Mouse (Mus musculus) common myeloid progenitor, adult 5-6 weeks (primary cell): ENCODE data around the gene Gm12216. TPM values are rescaled to one million over a fixed set of nuclear protein-coding genes. Genes with fewer than 3 reads are reported as not detected.

Experiments used
- ATAC-seq: replicated peaks from 2 replicates; pipeline ENCODE4 v1.8.0; 2016; ENCODE audit warnings: low read depth, mild to moderate bottlenecking, moderate TSS enrichment, inconsistent platforms; ENCODE audit not compliant: poor library complexity, severe bottlenecking
- total RNA-seq: library from RNA; stranded (forward); fragments of 200-1000, 187-1606 nt; gene quantifications from 2 replicates; pipeline ENCODE4 v1.2.3, GENCODE M21; 2017

The Gm12216 gene
- total RNA-seq, 1 experiment from 2014 or later: 4.5 TPM

DNA sequence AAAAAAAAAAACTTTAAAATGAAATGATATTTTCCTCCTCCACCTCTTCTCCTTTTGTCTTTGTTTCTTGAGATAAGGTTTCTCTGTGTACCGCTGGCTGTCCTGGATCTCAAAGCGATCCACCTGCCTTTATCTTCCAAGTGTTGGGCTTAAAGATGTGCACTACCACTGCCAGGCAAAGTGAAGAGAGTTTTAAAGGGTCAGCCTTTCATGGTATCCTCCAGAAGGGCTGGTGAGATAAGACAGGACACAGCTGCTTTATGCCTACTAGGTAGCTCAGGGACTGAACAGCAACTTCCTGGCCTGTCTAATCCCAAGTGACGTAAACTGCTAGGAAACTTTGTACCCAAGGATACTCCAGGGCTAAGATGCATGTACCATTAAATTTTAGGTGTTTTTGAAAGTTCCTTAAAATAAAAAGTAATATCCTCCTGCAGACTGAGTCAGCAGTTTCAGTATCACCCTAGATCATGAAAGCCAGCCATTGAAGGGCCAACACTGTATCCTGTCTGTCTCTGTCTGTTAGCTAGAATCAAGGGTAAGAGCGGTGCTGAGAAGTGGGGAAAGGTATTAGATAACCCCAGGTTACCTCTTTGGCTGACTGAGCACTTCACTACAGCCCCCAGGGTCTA lies 23.6 kb downstream of the Gm12216 start:
- peak; percentile 48 for ATAC-seq

DNA sequence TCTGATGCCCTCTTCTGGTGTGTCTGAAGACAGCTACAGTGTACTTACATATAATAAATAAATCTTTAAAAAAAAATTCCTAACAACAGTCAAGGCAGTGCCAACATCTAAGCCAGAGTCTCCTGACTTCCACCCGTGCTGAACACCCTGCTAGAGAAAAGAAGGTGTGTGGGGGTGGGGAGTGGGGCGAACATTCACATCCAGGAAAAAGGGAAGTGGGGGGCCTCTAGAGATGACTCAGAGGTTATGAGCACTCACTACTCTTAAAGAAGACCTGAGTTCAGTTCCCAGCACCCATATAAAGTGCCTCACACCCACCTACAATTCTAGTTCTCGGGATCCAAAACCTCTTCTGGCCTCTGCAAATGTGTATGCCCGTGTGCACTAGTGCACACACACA lies 33.6 kb downstream of the Gm12216 start:
- ATAC-seq: no peak

DNA sequence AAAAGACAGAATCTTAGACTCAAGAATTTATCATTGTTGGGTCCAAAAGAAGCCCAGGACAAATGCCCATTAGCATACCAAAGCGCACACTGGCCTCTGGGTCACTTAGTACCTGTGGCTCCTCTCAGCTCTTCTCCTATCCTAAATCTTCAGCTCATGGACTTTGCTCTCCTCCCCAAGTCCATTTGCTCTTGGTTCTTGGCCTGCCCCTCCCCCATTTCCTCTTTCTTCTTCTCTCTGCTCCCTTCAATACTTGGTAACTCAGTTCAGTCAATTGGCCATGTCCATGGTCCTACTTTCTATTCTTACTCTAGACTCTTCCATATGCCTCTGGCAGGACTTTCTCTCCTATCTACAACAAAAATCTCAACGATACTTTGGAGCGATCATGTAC lies 37.1 kb downstream of the Gm12216 start:
- no peak for ATAC-seq

DNA sequence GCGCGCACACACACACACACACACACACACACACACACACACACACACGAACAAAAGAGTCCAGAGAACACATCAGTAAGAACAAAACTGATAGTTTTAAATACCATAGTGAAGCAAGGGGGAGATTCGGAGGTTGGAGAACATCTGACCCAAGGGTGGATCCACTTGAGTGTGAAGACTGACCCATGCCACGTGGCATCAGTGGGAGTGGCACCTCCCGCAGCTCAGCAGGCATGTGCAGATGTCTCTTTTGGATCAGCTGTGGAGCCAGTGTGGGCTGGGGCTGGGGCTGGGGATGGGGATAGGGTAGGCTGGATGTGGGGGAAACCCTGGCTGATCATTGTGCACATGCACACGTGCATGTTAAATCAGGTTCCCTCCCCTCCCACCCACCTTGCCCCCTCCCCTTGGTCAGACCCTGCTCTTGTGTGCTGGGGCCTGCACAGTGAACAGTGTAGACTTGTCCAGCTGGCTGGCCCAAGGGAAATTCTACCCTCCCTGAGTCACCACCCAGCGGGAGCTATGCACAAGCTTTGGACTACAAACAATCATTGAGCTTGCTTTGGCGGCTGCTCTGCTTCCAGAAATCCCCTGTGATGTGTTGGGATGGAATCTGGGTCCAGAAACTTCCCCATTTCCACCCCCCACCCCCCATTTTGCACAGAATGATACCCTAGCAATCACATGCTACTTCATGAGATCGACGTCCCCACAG lies 37.7 kb downstream of the Gm12216 start:
- ATAC-seq: no peak

GRCm38 (mm10) chr11:53820516-53821170 lies 38.4 kb downstream of the Gm12216 start:
- ATAC-seq: peak; percentile 52

DNA sequence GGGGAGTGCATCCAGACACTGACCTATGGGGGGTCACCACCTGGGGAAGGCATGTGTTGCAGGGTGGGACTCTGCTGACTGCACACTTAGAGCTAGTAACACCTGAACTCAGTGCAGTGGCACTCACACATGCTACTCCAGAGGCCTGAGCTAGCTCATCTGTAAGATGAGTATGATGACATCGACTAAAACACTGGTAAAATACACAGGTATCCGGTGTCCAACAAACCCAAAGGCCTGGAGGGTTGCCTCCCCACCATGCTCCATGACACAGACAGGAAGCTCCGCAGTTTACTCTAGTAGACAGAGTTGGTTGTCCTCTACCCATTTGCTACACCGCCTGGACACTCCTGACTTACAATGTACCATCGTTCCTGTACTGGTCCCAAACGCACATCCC lies 39.5 kb downstream of the Gm12216 start:
- ATAC-seq: no peak

DNA sequence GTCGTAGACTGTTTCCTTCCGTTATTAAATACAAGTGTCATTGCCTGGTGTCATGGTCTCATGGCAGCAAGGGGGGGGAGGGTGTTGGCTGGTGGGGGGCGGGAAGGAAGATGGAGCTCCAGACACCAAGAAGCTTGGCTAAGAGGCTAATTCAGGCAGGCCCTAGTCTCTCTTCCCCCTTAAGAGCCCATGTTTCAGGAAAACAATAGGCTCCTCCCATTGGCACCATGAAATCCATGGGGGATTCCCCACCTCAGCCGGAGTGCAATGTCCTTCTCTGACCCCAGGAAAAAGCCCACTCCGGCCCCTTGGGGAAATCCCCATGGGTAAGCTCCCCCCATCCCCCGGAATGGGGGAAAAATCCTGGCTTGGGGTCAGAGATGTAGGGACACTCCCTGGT lies 40.3 kb downstream of the Gm12216 start:
- no peak for ATAC-seq

DNA sequence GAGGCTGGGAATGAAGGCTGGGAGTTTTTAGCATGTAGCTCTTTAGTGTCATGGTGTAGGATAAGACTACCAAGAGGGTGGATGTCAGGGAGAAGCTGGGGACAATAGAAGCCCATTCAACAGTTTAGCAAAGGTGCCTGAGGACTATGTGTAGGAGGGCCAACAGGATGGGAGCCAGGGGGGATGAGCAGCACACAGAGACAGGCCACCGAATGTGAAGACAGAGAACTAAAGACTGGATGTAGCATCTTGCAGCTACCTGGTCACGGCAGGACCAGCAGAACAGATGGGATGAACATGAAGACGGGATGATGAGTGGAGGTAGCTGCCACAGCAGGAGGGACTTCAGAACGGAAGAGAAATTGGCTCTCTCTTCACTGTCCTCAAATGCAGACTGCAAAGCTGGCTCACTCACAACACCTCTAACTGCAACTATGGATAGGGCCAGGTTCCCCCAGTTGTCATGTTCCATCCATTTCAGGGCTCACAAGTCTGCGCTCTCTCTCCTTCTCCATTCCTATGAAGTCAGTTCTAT lies 42.1 kb downstream of the Gm12216 start:
- ATAC-seq: no peak

GRCm38 (mm10) chr11:53814810-53815209 lies 44.2 kb downstream of the Gm12216 start:
- ATAC-seq: no peak

DNA sequence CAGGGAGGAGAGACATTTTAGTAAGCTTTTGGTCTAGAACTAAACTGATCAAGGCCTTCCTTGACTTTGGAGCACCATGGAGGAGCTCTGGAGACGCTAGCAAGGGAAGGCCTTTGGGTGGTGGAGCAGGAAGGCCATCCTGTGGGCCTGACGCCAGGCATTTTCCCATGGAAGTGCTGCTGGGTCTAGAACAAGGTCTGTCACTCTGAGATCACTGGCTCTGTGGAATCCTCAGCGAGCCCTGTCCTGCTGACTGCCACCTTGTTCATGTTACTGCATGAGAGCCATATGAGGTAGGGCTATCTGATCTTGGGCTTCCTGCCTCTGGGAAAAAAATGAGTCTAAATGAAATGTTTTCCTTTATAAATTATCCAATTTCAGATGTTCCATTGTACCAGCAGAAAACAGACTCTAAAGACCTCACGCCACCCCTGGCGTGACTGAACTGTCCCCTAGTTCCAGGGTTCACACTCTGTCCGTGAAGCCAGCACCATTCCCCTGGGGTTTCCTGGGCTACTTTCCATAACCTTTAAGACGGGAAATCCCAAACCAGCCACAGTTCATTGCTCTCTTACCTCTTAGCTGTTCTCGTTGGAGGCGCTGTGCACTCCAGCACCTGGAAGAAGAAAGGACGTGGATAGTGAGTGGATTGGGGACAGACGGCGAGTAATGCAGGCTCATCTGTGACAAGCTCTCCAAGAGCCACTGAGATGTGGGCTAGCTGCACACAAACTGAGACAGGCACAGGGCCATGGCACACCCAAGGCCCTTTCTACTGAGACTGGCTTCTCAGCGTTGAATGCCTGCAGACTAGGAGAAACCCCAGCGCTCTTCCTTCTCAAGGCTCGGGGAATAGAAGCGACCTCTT lies 45.8 kb downstream of the Gm12216 start:
- ATAC-seq: no peak

GRCm38 (mm10) chr11:53811312-53811711 lies 47.7 kb downstream of the Gm12216 start:
- ATAC-seq: no peak

DNA sequence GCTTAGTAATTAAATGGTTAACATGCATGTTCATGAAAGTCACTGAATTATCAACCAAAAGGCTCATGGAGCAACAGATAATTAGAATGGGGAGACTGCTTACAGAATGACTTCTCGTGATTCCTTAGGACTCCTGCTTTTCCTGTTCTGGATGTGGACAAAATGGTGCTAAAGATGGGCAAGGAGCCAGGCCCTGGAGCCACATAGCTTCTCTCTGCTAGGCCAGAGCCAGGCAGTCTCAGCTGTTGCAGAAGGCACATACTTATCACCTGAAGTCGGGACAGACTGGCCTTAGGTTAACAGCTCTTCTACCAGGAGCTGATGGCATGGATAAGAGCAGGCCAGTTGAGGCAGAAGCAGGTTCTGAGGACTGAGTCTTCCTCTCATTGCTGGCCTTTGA lies 48.3 kb downstream of the Gm12216 start:
- ATAC-seq: no peak

GRCm38 (mm10) chr11:53810156-53810555 lies 48.9 kb downstream of the Gm12216 start:
- no peak for ATAC-seq

DNA sequence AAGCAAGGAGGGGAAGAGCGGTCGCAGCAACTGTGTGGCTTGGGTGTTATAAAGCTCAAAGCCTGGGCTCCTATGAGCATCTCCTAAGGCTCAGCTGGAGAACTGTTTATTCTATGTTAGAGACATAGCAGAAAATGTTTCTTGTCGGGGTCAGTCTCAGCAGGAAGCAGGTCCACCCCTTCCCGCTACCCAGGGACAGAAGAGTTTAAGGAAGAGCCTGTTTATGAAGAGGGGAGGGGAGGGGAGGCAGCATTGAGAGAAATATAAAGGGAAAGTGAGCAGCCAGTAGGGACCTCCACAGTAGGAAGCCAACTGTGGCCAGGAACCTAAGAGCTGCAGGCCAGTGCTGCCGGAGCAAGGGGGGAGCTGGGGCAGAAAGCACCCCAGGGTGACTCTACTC lies 49.7 kb downstream of the Gm12216 start:
- ATAC-seq: no peak

- peak; percentile 16; the same call in 1 of the 2 replicates for ATAC-seq
These were observed 53.3 kb downstream of the Gm12216 start for GRCm38 (mm10) chr11:53805786-53806185.

GRCm38 (mm10) chr11:53804569-53805344 lies 54.3 kb downstream of the Gm12216 start:
- no peak for ATAC-seq

DNA sequence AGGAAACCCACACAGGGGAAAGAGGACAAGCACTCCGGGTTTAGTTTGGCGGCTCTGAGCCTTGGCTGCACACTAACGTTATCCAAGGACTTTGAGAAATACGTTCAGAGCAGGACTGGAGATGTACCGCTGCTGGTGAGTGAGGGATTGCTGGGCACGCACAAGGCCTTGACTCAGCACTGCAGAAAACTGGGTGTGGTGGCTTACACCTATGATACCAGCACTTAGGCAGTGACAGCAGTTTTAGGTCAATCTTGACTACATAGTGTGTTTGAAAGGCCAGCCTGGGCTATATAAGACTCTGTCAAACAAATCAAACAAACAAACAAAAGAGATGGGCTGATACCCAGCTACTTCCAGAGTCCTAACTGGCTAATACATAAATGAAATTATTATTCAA lies 55.6 kb downstream of the Gm12216 start:
- ATAC-seq: peak; percentile 9; the same call in 1 of the 2 replicates

DNA sequence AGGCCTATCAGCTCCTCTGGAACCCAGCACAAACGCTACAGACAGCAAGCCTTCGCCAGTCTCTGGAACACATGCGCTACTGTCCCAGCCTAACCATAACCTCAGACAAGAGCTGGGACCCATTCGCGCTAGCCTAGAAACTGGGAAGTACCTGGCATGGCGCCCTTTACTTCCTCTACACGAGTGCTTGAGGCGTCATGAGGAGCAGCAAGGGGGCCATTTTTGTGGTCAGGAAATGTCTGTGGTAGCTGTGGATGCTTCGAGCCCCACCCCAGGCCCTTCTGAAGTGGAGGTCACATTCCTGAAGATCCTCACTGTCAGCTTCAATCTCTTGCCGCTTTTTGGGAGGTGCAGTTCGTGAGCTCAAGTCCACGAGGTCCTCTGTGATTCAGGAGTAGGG lies 56.0 kb downstream of the Gm12216 start:
- ATAC-seq: peak; percentile 60

- no peak for ATAC-seq
These were observed 58.1 kb downstream of the Gm12216 start for GRCm38 (mm10) chr11:53800975-53801374.
